Mouse (Mus musculus): Measurements from ENCODE around the gene Defb21. TPM values are rescaled to one million over a fixed set of nuclear protein-coding genes. Genes with fewer than 3 reads are reported as not detected.

Gene Defb21
- polyA plus RNA-seq, 1 experiment from 2014 or later, result not detected

DNA sequence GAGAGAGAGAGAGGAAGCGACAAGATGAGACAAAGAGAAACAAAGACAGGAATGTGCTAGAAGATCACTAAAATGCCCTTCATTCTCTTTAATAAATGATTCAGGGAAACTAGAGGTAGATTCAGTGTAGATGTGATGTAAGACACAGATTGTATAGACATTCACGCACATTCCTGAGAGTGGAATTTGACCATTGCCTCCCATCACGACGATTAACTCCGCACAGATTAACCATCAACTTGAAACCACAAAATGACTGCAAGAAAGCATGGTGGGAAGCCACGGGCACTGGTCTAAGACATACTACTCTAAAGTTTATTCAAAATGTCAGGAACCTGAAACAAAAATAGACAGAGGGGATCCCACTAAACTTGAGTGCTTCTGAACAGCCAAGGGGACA lies 2.2 kb upstream of the Defb21 start:
- H3K27ac ChIP-seq, result peak overlapping the region; percentile 67
- no peaks in the 10 kb centered on the region for H3K27me3 ChIP-seq
- ATAC-seq (replicated peaks; ENCODE audit: low FRiP score), result 0 out of 2 replicates have a peak, but pooled peaks have one; percentile 29
- no peak overlapping the region for H3K4me3 ChIP-seq (replicated peaks)
- H3K4me1 ChIP-seq, result 0 out of 2 replicates have a peak, but pooled peaks cover 2% of the 10 kb centered on the region
- no peaks in the 10 kb centered on the region for H3K36me3 ChIP-seq
- no peak overlapping the region for H3K4me2 ChIP-seq
- H3K9me3 ChIP-seq (replicated peaks), result no peaks in the 10 kb centered on the region
- 72% methylated on average over 6 of the region's 6 CpGs for WGBS
- no peak overlapping the region for H3K9ac ChIP-seq

DNA sequence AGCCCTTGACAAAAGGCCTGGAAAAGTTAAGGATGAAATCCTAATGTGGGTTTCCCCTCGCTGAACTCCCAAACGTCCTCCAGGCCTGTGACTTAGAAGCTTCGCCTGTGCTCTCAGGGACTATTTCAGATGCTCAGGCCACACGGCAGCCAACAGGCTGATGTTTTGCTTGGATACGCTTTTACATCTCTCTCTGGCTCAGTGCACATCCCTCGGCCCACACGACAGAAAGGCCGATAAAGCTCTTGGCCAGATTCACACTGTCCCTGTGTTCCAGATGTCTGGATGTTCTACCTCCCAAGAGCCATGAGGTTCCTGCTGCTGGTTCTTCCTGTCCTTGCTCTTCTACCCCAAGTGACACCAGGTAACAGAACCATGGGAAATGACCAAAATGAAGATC lies 940 bp downstream of the Defb21 start:
- Histone ChIP-seq H3K4me2 (no peak overlapping the region), H3K4me3 (replicated peaks) (no peak overlapping the region), H3K9me3 (replicated peaks) (no peaks in the 10 kb centered on the region), H3K27me3 (no peaks in the 10 kb centered on the region), H3K9ac (no peak overlapping the region), H3K4me1 (0 out of 2 replicates have a peak, but pooled peaks cover 2% of the 10 kb centered on the region), H3K27ac (no peak overlapping the region), H3K36me3 (no peaks in the 10 kb centered on the region)
- no peak for ATAC-seq (replicated peaks; ENCODE audit: low FRiP score)
- WGBS, result 72% methylated on average over 8 of the region's 8 CpGs

GRCm38 (mm10) chr2:152580107-152580506 lies 7.6 kb downstream of the Defb21 start, which contains the start of gene Defb19:
Gene Defb19 (minus strand): TSS chr2:152580312.
- no peaks in the 10 kb centered on the region for H3K9me3 ChIP-seq (replicated peaks)
- 43% methylated on average over 7 of the region's 7 CpGs for WGBS
- H3K36me3 ChIP-seq, result no peaks in the 10 kb centered on the region
- no peak within 1 kb of the TSS for H3K9ac ChIP-seq
- no peak within 1 kb of the TSS for H3K4me2 ChIP-seq
- H3K27ac ChIP-seq, result no peak within 1 kb of the TSS; the same call in 1 of the 2 replicates
- no peak for ATAC-seq (replicated peaks; ENCODE audit: low FRiP score)
- H3K27me3 ChIP-seq, result no peaks in the 10 kb centered on the region
- H3K4me3 ChIP-seq (replicated peaks), result no peak within 1 kb of the TSS
- 0 out of 2 replicates have a peak, but pooled peaks cover 8% of the 10 kb centered on the region for H3K4me1 ChIP-seq

- no peak for ATAC-seq (replicated peaks; ENCODE audit: low FRiP score)
- H3K27me3 ChIP-seq, result no peaks in the 10 kb centered on the region
Measured at GRCm38 (mm10) chr2:152580612-152581011, 8.1 kb downstream of the Defb21 start.

GRCm38 (mm10) chr2:152586926-152587560 lies 14.5 kb downstream of the Defb21 start:
- WGBS, result 76% methylated on average over 4 of the region's 4 CpGs
- Histone ChIP-seq H3K9me3 (replicated peaks) (no peaks in the 10 kb centered on the region), H3K4me1 (peaks cover 10% of the 10 kb centered on the region), H3K27ac (no peak overlapping the region), H3K4me3 (replicated peaks) (no peak overlapping the region), H3K36me3 (no peaks in the 10 kb centered on the region), H3K9ac (no peak overlapping the region), H3K27me3 (no peaks in the 10 kb centered on the region), H3K4me2 (no peak overlapping the region)
- ATAC-seq (replicated peaks; ENCODE audit: low FRiP score), result no peak

More at GRCm38 (mm10) chr2:152580612-152581011, 8.1 kb downstream of the Defb21 start:
- Histone ChIP-seq H3K4me1 (0 out of 2 replicates have a peak, but pooled peaks cover 8% of the 10 kb centered on the region), H3K9me3 (replicated peaks) (no peaks in the 10 kb centered on the region), H3K9ac (no peak overlapping the region), H3K4me2 (no peak overlapping the region), H3K36me3 (no peaks in the 10 kb centered on the region), H3K27ac (no peak overlapping the region; the same call in 1 of the 2 replicates), H3K4me3 (replicated peaks) (no peak overlapping the region)
- 77% methylated on average over 11 of the region's 11 CpGs for WGBS

- H3K36me3 ChIP-seq, result no peaks in the 10 kb centered on the region
- 33% methylated on average over 2 of the region's 2 CpGs for WGBS
- peaks cover 10% of the 10 kb centered on the region for H3K4me1 ChIP-seq
- H3K4me2 ChIP-seq, result no peak overlapping the region
- H3K27ac ChIP-seq, result peak overlapping the region; percentile 5; the same call in 1 of the 2 replicates
- H3K4me3 ChIP-seq (replicated peaks), result no peak overlapping the region
- no peak for ATAC-seq (replicated peaks; ENCODE audit: low FRiP score)
- no peak overlapping the region for H3K9ac ChIP-seq
- no peaks in the 10 kb centered on the region for H3K27me3 ChIP-seq
- no peaks in the 10 kb centered on the region for H3K9me3 ChIP-seq (replicated peaks)
Measured at GRCm38 (mm10) chr2:152588450-152588849, 15.9 kb downstream of the Defb21 start.

DNA sequence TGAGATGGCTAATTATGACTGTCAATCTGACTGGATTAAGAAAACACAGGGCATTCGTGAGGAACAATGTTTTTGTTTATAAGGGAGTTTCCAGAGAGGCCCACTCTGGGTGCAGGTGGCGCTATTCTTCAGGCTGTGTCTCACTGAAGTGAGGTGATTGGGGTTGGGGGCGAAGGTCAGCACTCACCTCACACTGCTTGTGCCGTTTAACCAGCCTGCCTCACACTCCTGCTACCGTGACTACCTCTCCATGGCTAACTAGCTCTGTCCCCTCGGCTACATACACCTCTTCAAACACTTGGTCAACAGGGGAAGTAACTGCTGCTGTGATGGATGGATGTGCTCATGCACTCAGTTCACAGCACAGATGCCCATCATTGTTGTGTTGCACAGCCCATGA lies 16.5 kb downstream of the Defb21 start:
- no peaks in the 10 kb centered on the region for H3K36me3 ChIP-seq
- peaks cover 10% of the 10 kb centered on the region for H3K4me1 ChIP-seq
- no peaks in the 10 kb centered on the region for H3K27me3 ChIP-seq
- H3K4me2 ChIP-seq, result no peak overlapping the region
- H3K27ac ChIP-seq, result no peak overlapping the region
- ATAC-seq (replicated peaks; ENCODE audit: low FRiP score), result no peak
- no peaks in the 10 kb centered on the region for H3K9me3 ChIP-seq (replicated peaks)
- no peak overlapping the region for H3K9ac ChIP-seq
- WGBS, result 32% methylated on average over 6 of the region's 6 CpGs
- no peak overlapping the region for H3K4me3 ChIP-seq (replicated peaks)

GRCm38 (mm10) chr2:152599299-152599698 lies 26.8 kb downstream of the Defb21 start, which contains the start of gene Defb45:
Gene Defb45 (minus strand): TSS chr2:152599399.
- H3K9me3 ChIP-seq (replicated peaks), result no peaks in the 10 kb centered on the region
- ATAC-seq (replicated peaks; ENCODE audit: low FRiP score), result no peak
- no peak within 1 kb of the TSS for H3K4me3 ChIP-seq (replicated peaks)
- H3K27ac ChIP-seq, result no peak within 1 kb of the TSS
- no peaks in the 10 kb centered on the region for H3K36me3 ChIP-seq
- no peaks in the 10 kb centered on the region for H3K27me3 ChIP-seq
- no peak within 1 kb of the TSS for H3K4me2 ChIP-seq
- H3K4me1 ChIP-seq, result no peaks in the 10 kb centered on the region
- 64% methylated on average over 7 of the region's 7 CpGs for WGBS
- H3K9ac ChIP-seq, result no peak within 1 kb of the TSS

- Histone ChIP-seq H3K36me3 (no peaks in the 10 kb centered on the region), H3K9ac (no peak overlapping the region), H3K4me1 (no peaks in the 10 kb centered on the region), H3K27ac (no peak overlapping the region), H3K27me3 (no peaks in the 10 kb centered on the region), H3K9me3 (replicated peaks) (no peaks in the 10 kb centered on the region), H3K4me3 (replicated peaks) (no peak overlapping the region), H3K4me2 (no peak overlapping the region)
- 75% methylated on average over 6 of the region's 6 CpGs for WGBS
- no peak for ATAC-seq (replicated peaks; ENCODE audit: low FRiP score)
Measured at GRCm38 (mm10) chr2:152600076-152600475, 27.5 kb downstream of the Defb21 start.

DNA sequence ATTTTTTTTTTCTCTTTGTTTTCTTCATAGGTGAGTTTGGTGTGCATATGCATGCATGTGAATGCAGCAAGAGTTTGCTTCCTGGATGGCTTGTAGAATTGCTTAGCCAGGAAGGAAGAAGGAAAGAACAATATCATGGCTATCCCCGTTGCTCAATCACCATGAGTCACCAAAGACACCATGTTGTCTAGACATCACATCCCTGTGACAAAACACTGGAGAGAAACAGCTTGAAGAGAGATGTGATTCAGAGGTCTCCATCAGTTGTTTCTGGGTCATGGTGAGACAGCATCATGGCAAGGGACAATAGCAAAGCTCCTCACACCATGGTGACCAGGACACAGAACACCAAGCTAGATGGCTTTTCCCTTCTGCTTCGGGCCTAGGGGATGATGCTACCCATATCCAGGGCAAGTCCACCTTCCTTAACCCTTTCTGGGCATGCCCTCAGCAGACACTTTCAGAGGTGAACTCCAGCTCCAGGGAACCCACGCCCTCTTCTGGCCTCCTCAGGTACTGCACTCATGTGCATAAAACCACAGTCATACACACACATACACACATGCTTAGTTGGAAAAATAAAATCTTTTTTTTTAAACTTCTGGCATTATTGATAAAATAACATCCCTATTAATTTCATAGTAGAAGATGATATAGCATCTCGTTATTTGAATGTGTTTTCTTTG lies 28.9 kb downstream of the Defb21 start:
- Histone ChIP-seq H3K9ac (no peak overlapping the region), H3K4me1 (peaks cover 5% of the 10 kb centered on the region; the same call in 1 of the 2 replicates), H3K27me3 (no peaks in the 10 kb centered on the region), H3K4me3 (replicated peaks) (no peak overlapping the region), H3K4me2 (no peak overlapping the region), H3K36me3 (no peaks in the 10 kb centered on the region), H3K9me3 (replicated peaks) (no peaks in the 10 kb centered on the region), H3K27ac (no peak overlapping the region)
- no peak for ATAC-seq (replicated peaks; ENCODE audit: low FRiP score)
- 69% methylated on average over 4 of the region's 4 CpGs for WGBS

GRCm38 (mm10) chr2:152604057-152604456 lies 31.5 kb downstream of the Defb21 start, which contains the start of gene Defb36:
Gene Defb36 (plus strand): TSS chr2:152604327.
- WGBS, result 81% methylated on average over 15 of the region's 15 CpGs

GRCm38 (mm10) chr2:152607746-152608145 lies 35.2 kb downstream of the Defb21 start:
- H3K4me1 ChIP-seq, result peaks cover 30% of the 10 kb centered on the region
- H3K36me3 ChIP-seq, result no peaks in the 10 kb centered on the region
- H3K27me3 ChIP-seq, result no peaks in the 10 kb centered on the region
- no peaks in the 10 kb centered on the region for H3K9me3 ChIP-seq (replicated peaks)
- WGBS, result 10% methylated on average over 6 of the region's 6 CpGs
- H3K9ac ChIP-seq, result no peak overlapping the region
- H3K4me2 ChIP-seq, result 0 out of 2 replicates have a peak overlapping the region, but pooled peaks have one; percentile 12
- no peak overlapping the region for H3K4me3 ChIP-seq (replicated peaks)
- peak overlapping the region; percentile 78 for H3K27ac ChIP-seq
- ATAC-seq (replicated peaks; ENCODE audit: low FRiP score), result peak; percentile 57

More at GRCm38 (mm10) chr2:152604057-152604456, 31.5 kb downstream of the Defb21 start, which contains the start of gene Defb36:
- no peak for ATAC-seq (replicated peaks; ENCODE audit: low FRiP score)
- H3K4me1 ChIP-seq, result peaks cover 27% of the 10 kb centered on the region
- H3K9me3 ChIP-seq (replicated peaks), result no peaks in the 10 kb centered on the region
- H3K9ac ChIP-seq, result no peak within 1 kb of the TSS
- no peaks in the 10 kb centered on the region for H3K36me3 ChIP-seq
- no peak within 1 kb of the TSS for H3K4me2 ChIP-seq
- H3K27ac ChIP-seq, result no peak within 1 kb of the TSS
- no peak within 1 kb of the TSS for H3K4me3 ChIP-seq (replicated peaks)
- H3K27me3 ChIP-seq, result no peaks in the 10 kb centered on the region
